Mouse (Mus musculus) adrenal gland, postnatal 36 days (tissue): ENCODE measurements at regions not wholly inside any gene's neighbourhood (a gene's known extent, or its start where the extent isn't known, plus 50 kb on each side); places are given as distances from the start of the nearest gene placed in this dataset.

Source experiments
- DNase-seq, 2 experiments: peaks; one replicate each; pipeline ENCODE4 v3.0.0; 2021; ENCODE audit warnings: mixed read lengths in 1 of 2

GRCm38 (mm10) chr4:71076131-71076530 is 541.3 kb upstream of the Megf9 start:
- no peak for DNase-seq

GRCm38 (mm10) chr4:71034541-71034940 is 499.7 kb upstream of the Megf9 start:
- DNase-seq, result peak; percentile 20 to 55
